Comparison of ENCODE assay signal across 8 mouse cellular contexts in genomic region chr13:21362621-21363248, GRCm38 (mm10). TPM values are rescaled to one million over a fixed set of nuclear protein-coding genes. Genes with fewer than 3 reads are reported as not detected.
DNase-seq lines count a peak whose midpoint lies in the region; ATAC-seq and TF ChIP-seq lines count a peak whose summit lies in the region.

Gene Zscan12 (plus strand): TSS chr13:21362820.

- TF ChIP-seq POLR2A in bone marrow, adult 2 months (IDR thresholded peaks at IDR 0.05; ENCODE audit: borderline replicate concordance, control insufficient read depth, low read depth, low read length), result peak; percentile 62; the same call in 1 of the 2 replicates
- peak; percentile 90; the same call in 1 of the 2 replicates for TF ChIP-seq POLR2A in limb, embryonic 14.5 days (IDR thresholded peaks at IDR 0.05; ENCODE audit: borderline replicate concordance, extremely low read depth, insufficient read depth, insufficient read length)

- H3K27me3 ChIP-seq in embryonic facial prominence, embryonic 15.5 days, result no peaks in the 10 kb centered on the region
- H3K27me3 ChIP-seq in limb, embryonic 14.5 days (ENCODE audit: control insufficient read depth, insufficient read depth, low read length), result no peaks in the 10 kb centered on the region
- H3K27me3 ChIP-seq in midbrain, postnatal 0 days (ENCODE audit: insufficient read depth, low read length), result no peaks in the 10 kb centered on the region

- TF ChIP-seq CTCF in bone marrow, adult 2 months (IDR thresholded peaks at IDR 0.05; ENCODE audit: control insufficient read depth, insufficient read depth, low read length), result no peak
- TF ChIP-seq CTCF in midbrain, postnatal 0 days (IDR thresholded peaks at IDR 0.05), result no peak

- DNase-seq in 416B (ENCODE audit: low read depth), result peak; percentile 94
- DNase-seq in heart, adult 8-10 months (ENCODE audit: low spot score), result peak; percentile 95
- peak; percentile 94 for DNase-seq in kidney, adult 9 months
- peak; percentile 98 for DNase-seq in limb, embryonic 14.5 days (ENCODE audit: low spot score)
- peak; percentile 98 for DNase-seq in midbrain, postnatal 0 days (ENCODE audit: low spot score)
- DNase-seq in spleen, postnatal 14 days (ENCODE audit: low spot score in 2 of 2), result peak; percentile 48 to 61

- H3K9me3 ChIP-seq in embryonic facial prominence, embryonic 15.5 days (replicated peaks), result no peaks in the 10 kb centered on the region
- H3K9me3 ChIP-seq in limb, embryonic 14.5 days (ENCODE audit: control insufficient read depth, low read length), result no peaks in the 10 kb centered on the region
- H3K9me3 ChIP-seq in midbrain, postnatal 0 days (ENCODE audit: low read length), result no peaks in the 10 kb centered on the region

- ATAC-seq in embryonic facial prominence, embryonic 15.5 days (ENCODE audit: insufficient number of reproducible peaks, low FRiP score, low TSS enrichment, low read depth), result peak; percentile 97
- ATAC-seq in limb, embryonic 14.5 days (ENCODE audit: low FRiP score, low read depth), result peak; percentile 99
- peak; percentile 99 for ATAC-seq in midbrain, postnatal 0 days (ENCODE audit: low FRiP score)

- H3K4me2 ChIP-seq in embryonic facial prominence, embryonic 15.5 days (replicated peaks), result peak within 1 kb of the TSS; percentile 63
- peak within 1 kb of the TSS; percentile 61 for H3K4me2 ChIP-seq in limb, embryonic 14.5 days (replicated peaks; ENCODE audit: low read depth, low read length, severe bottlenecking)
- H3K4me2 ChIP-seq in midbrain, postnatal 0 days (ENCODE audit: low read depth, low read length, poor library complexity, severe bottlenecking), result peak within 1 kb of the TSS; percentile 48

- no peaks in the 10 kb centered on the region for H3K36me3 ChIP-seq in embryonic facial prominence, embryonic 15.5 days
- peaks cover 10% of the 10 kb centered on the region for H3K36me3 ChIP-seq in limb, embryonic 14.5 days (ENCODE audit: control insufficient read depth, insufficient read depth, low read length)
- 0 out of 2 replicates have a peak, but pooled peaks cover 4% of the 10 kb centered on the region for H3K36me3 ChIP-seq in midbrain, postnatal 0 days (ENCODE audit: insufficient read depth, low read length)

- H3K4me3 ChIP-seq in bone marrow, adult 2 months (replicated peaks; ENCODE audit: control insufficient read depth, low read depth, low read length), result peak within 1 kb of the TSS; percentile 63
- peak within 1 kb of the TSS; percentile 86 for H3K4me3 ChIP-seq in embryonic facial prominence, embryonic 15.5 days (replicated peaks)
- peak within 1 kb of the TSS; percentile 72 for H3K4me3 ChIP-seq in limb, embryonic 14.5 days (replicated peaks; ENCODE audit: low read length)
- peak within 1 kb of the TSS; percentile 62 for H3K4me3 ChIP-seq in midbrain, postnatal 0 days (ENCODE audit: low read depth, low read length)

- 1% methylated on average over 29 of the region's 29 CpGs for WGBS in bone marrow, adult 2 months
- WGBS in embryonic facial prominence, embryonic 15.5 days, result under 1% methylated on average over 29 of the region's 29 CpGs
- WGBS in limb, embryonic 14.5 days, result under 1% methylated on average over 29 of the region's 29 CpGs
- WGBS in midbrain, postnatal 0 days, result under 1% methylated on average over 29 of the region's 29 CpGs

- no peak within 1 kb of the TSS for H3K27ac ChIP-seq in bone marrow, adult 2 months (ENCODE audit: control insufficient read depth, insufficient read depth, low read depth, low read length, poor library complexity)
- peak within 1 kb of the TSS; percentile 87 for H3K27ac ChIP-seq in embryonic facial prominence, embryonic 15.5 days (replicated peaks)
- H3K27ac ChIP-seq in limb, embryonic 14.5 days (replicated peaks; ENCODE audit: low read depth, low read length), result peak within 1 kb of the TSS; percentile 77
- H3K27ac ChIP-seq in midbrain, postnatal 0 days (ENCODE audit: low read depth, low read length), result 0 out of 2 replicates have a peak within 1 kb of the TSS, but pooled peaks have one; percentile 39

- peak within 1 kb of the TSS; percentile 86 for H3K9ac ChIP-seq in embryonic facial prominence, embryonic 15.5 days
- peak within 1 kb of the TSS; percentile 86 for H3K9ac ChIP-seq in limb, embryonic 14.5 days (ENCODE audit: low read depth, low read length, severe bottlenecking)
- H3K9ac ChIP-seq in midbrain, postnatal 0 days (replicated peaks; ENCODE audit: low read length, poor library complexity, severe bottlenecking), result peak within 1 kb of the TSS; percentile 67

- H3K4me1 ChIP-seq in bone marrow, adult 2 months (ENCODE audit: control insufficient read depth, insufficient read depth, low read length), result no peaks in the 10 kb centered on the region
- H3K4me1 ChIP-seq in embryonic facial prominence, embryonic 15.5 days, result peaks cover 14% of the 10 kb centered on the region
- peaks cover 6% of the 10 kb centered on the region; the same call in 1 of the 2 replicates for H3K4me1 ChIP-seq in limb, embryonic 14.5 days (ENCODE audit: control insufficient read depth, insufficient read depth, low read length)
- peaks cover 11% of the 10 kb centered on the region for H3K4me1 ChIP-seq in midbrain, postnatal 0 days (ENCODE audit: insufficient read depth, low read length)

RNA-seq across cellular contexts. Expression of gene Zscan12, which starts in this region (rescaled TPM):
- 3.7 and 5.9 TPM in 2 replicates for polyA plus RNA-seq in bone marrow, adult 2 months (2011; ENCODE audit: insufficient read depth, insufficient read length, low replicate concordance, missing spikeins)
- 10.9 and 11.3 TPM in 2 replicates for polyA plus RNA-seq in embryonic facial prominence, embryonic 15.5 days (2015; fragmentation: Nextera tagmentation; extraction: Ambion mirVana)
- total RNA-seq in heart, adult 8-10 months (2022), result 1 to 10 TPM; 4.5 to 6.0 (median 5.0) TPM
- polyA plus RNA-seq in limb, embryonic 14.5 days (2012; rRNA removed), result 7.0 and 9.7 TPM in 2 replicates
- 11.2 and 11.4 TPM in 2 replicates for polyA plus RNA-seq in limb, embryonic 14.5 days (2014; fragmentation: Nextera tagmentation; extraction: Ambion mirVana)
- 5.0 and 6.4 TPM in 2 replicates for total RNA-seq in midbrain, postnatal 0 days (2014; rRNA removed)
- 7.2 and 7.8 TPM in 2 replicates for polyA plus RNA-seq in midbrain, postnatal 0 days (2015; fragmentation: Nextera tagmentation; extraction: Ambion mirVana)
